Mouse (Mus musculus): ENCODE data around the gene Sat1.

- no peak for TF ChIP-seq CTCF (IDR thresholded peaks at IDR 0.05)
- no peak for TF ChIP-seq EP300 (IDR thresholded peaks at IDR 0.05; ENCODE audit: insufficient read depth, low read depth, low read length)
Measured at GRCm38 (mm10) chrX:155194979-155195378, 21.3 kb downstream of the Sat1 start.
